Mouse (Mus musculus) megakaryocyte, embryonic 14.5 days (primary cell): ENCODE measurements at regions not wholly inside any gene's neighbourhood (a gene's known extent, or its start where the extent isn't known, plus 50 kb on each side); places are given as distances from the start of the nearest gene placed in this dataset.

ENCODE experiments used
- FLI1 ChIP-seq: IDR thresholded peaks from 2 replicates; pipeline ENCODE4 v1.6.1; 2012; ENCODE audit warnings: low read length, inconsistent platforms, mixed read lengths
- GATA1 ChIP-seq: IDR thresholded peaks from 3 replicates; pipeline ENCODE4 v1.6.1; 2012; ENCODE audit warnings: mixed read lengths, low read length, inconsistent platforms, borderline replicate concordance

GRCm38 (mm10) chr15:63648142-63648989 lies 196.6 kb downstream of the Gsdmc2 start:
- peak; percentile 80; the same call in 1 of the 3 replicates for TF ChIP-seq GATA1
- peak; percentile 73 for TF ChIP-seq FLI1
